Mouse (Mus musculus): Measurements from ENCODE around the gene Pramel1. TPM values are rescaled to one million over a fixed set of nuclear protein-coding genes. Genes with fewer than 3 reads are reported as not detected.

The Pramel1 gene
- not detected in 2 replicates for polyA plus RNA-seq (2012)

GRCm38 (mm10) chr4:143394181-143394580 is at the start of gene Pramel1:
TSS of gene Pramel1 (plus strand) at chr4:143394428.
- TF ChIP-seq GATA1 (IDR thresholded peaks at IDR 0.05; ENCODE audit: low read length): no peak

GRCm38 (mm10) chr4:143348678-143349077 is 45.5 kb upstream of the Pramel1 start:
- TF ChIP-seq GATA1 (IDR thresholded peaks at IDR 0.05; ENCODE audit: low read length): no peak

- TF ChIP-seq GATA1 (IDR thresholded peaks at IDR 0.05; ENCODE audit: low read length): no peak
Measured at GRCm38 (mm10) chr4:143349484-143349906, 44.7 kb upstream of the Pramel1 start, which contains the start of gene Lrrc38. TSS of gene Lrrc38 (plus strand) at chr4:143349757.

GRCm38 (mm10) chr4:143350047-143351015 is 43.9 kb upstream of the Pramel1 start:
- no peak for TF ChIP-seq GATA1 (IDR thresholded peaks at IDR 0.05; ENCODE audit: low read length)

GRCm38 (mm10) chr4:143352301-143352700 is 41.9 kb upstream of the Pramel1 start:
- TF ChIP-seq GATA1 (IDR thresholded peaks at IDR 0.05; ENCODE audit: low read length): no peak

GRCm38 (mm10) chr4:143361520-143361919 is 32.7 kb upstream of the Pramel1 start:
- TF ChIP-seq GATA1 (IDR thresholded peaks at IDR 0.05; ENCODE audit: low read length): no peak

- no peak for TF ChIP-seq GATA1 (IDR thresholded peaks at IDR 0.05; ENCODE audit: low read length)
Measured at GRCm38 (mm10) chr4:143366415-143367041, 27.7 kb upstream of the Pramel1 start.

GRCm38 (mm10) chr4:143379480-143379879 is 14.7 kb upstream of the Pramel1 start:
- no peak for TF ChIP-seq GATA1 (IDR thresholded peaks at IDR 0.05; ENCODE audit: low read length)

- no peak for TF ChIP-seq GATA1 (IDR thresholded peaks at IDR 0.05; ENCODE audit: low read length)
Measured at GRCm38 (mm10) chr4:143379931-143380715, 14.1 kb upstream of the Pramel1 start.

- TF ChIP-seq GATA1 (IDR thresholded peaks at IDR 0.05; ENCODE audit: low read length): no peak
Measured at GRCm38 (mm10) chr4:143380716-143381004, 13.6 kb upstream of the Pramel1 start.

- TF ChIP-seq GATA1 (IDR thresholded peaks at IDR 0.05; ENCODE audit: low read length): no peak
Measured at GRCm38 (mm10) chr4:143382163-143382562, 12.1 kb upstream of the Pramel1 start.

GRCm38 (mm10) chr4:143383646-143384045 is 10.6 kb upstream of the Pramel1 start:
- no peak for TF ChIP-seq GATA1 (IDR thresholded peaks at IDR 0.05; ENCODE audit: low read length)

- TF ChIP-seq GATA1 (IDR thresholded peaks at IDR 0.05; ENCODE audit: low read length): no peak
Measured at GRCm38 (mm10) chr4:143388955-143389702, 5.1 kb upstream of the Pramel1 start.

- no peak for TF ChIP-seq GATA1 (IDR thresholded peaks at IDR 0.05; ENCODE audit: low read length)
Measured at GRCm38 (mm10) chr4:143411566-143412218, 17.5 kb downstream of the Pramel1 start.
